Mouse (Mus musculus) small intestine, adult 2 months (tissue): ENCODE measurements at regions not wholly inside any gene's neighbourhood (a gene's known extent, or its start where the extent isn't known, plus 50 kb on each side); places are given as distances from the start of the nearest gene placed in this dataset.

Experiments
- H3K27ac ChIP-seq: fragments of 200-500 bp; 2 replicates; pipeline ENCODE4 v1.5.1; 2012; ENCODE audit warnings: low read depth, low read length, control low read depth, inconsistent platforms; ENCODE audit not compliant: insufficient read depth
- H3K27me3 ChIP-seq: fragments of 200-500 bp; 2 replicates; pipeline ENCODE4 v1.6.1; 2012; ENCODE audit warnings: mild to moderate bottlenecking, moderate library complexity, low read length, inconsistent platforms; ENCODE audit not compliant: control insufficient read depth, insufficient read depth
- H3K36me3 ChIP-seq: fragments of 200-500 bp; 2 replicates; pipeline ENCODE4 v1.6.1; 2012; ENCODE audit warnings: mild to moderate bottlenecking, low read length, control low read depth, inconsistent platforms; ENCODE audit not compliant: control insufficient read depth, insufficient read depth
- H3K4me1 ChIP-seq: fragments of 200-500 bp; 2 replicates; pipeline ENCODE4 v1.6.1; 2012; ENCODE audit warnings: low read length, inconsistent platforms, mixed read lengths; ENCODE audit not compliant: control insufficient read depth, insufficient read depth, insufficient read length
- H3K4me3 ChIP-seq: fragments of 200-500 bp; 2 replicates; pipeline ENCODE4 v1.5.1; 2012; ENCODE audit warnings: low read depth, mild to moderate bottlenecking, control low read depth, inconsistent platforms, low read length, moderate library complexity
- CTCF ChIP-seq: fragments of 200-500 bp; IDR thresholded peaks from 2 replicates; pipeline ENCODE4 v1.5.1; 2012; ENCODE audit warnings: low read depth, mild to moderate bottlenecking, control low read depth, inconsistent platforms, low read length, moderate library complexity, mixed read lengths; ENCODE audit not compliant: insufficient replicate concordance, insufficient read length; ENCODE audit errors: extremely low read depth
- POLR2A ChIP-seq: fragments of 200-500 bp; IDR thresholded peaks from 2 replicates; pipeline ENCODE4 v1.6.1; 2012; ENCODE audit warnings: low read depth, mild to moderate bottlenecking, control low read depth, inconsistent platforms, low read length, moderate library complexity
- WGBS: fragments of 180-500 bp; shearing (Covaris S2); methylation state at CpG from one replicate; pipeline ENCODE4 v1.1.7; 2018; 5-methylcytosine and 5-hydroxymethylcytosine counted together

- no peaks in the 10 kb centered on the region for H3K27me3 ChIP-seq
- H3K27ac ChIP-seq = no peak overlapping the region
- H3K36me3 ChIP-seq = no peaks in the 10 kb centered on the region
- H3K4me3 ChIP-seq = no peak overlapping the region
- 71% methylated on average over 3 of the region's 3 CpGs for WGBS
- H3K4me1 ChIP-seq = no peaks in the 10 kb centered on the region
- TF ChIP-seq POLR2A (no peak), CTCF (no peak)
Observed at GRCm38 (mm10) chr1:51686759-51687158, 208.5 kb upstream of the Nabp1 start.

- TF ChIP-seq CTCF = no peak
- no peak for TF ChIP-seq POLR2A
- WGBS = 82% methylated on average over 5 of the region's 5 CpGs
- H3K4me3 ChIP-seq = no peak overlapping the region
- no peaks in the 10 kb centered on the region for H3K36me3 ChIP-seq
- H3K27ac ChIP-seq = no peak overlapping the region
- no peaks in the 10 kb centered on the region for H3K4me1 ChIP-seq
- no peaks in the 10 kb centered on the region for H3K27me3 ChIP-seq
Observed at GRCm38 (mm10) chr1:51682273-51682672, 204.0 kb upstream of the Nabp1 start.

- no peaks in the 10 kb centered on the region for H3K27me3 ChIP-seq
- H3K36me3 ChIP-seq = no peaks in the 10 kb centered on the region
- no peaks in the 10 kb centered on the region for H3K4me1 ChIP-seq
- no peak overlapping the region for H3K27ac ChIP-seq
- H3K4me3 ChIP-seq = no peak overlapping the region
- TF ChIP-seq POLR2A = no peak
- no peak for TF ChIP-seq CTCF
Observed at GRCm38 (mm10) chr1:51681872-51682271, 203.6 kb upstream of the Nabp1 start.

GRCm38 (mm10) chr1:51680725-51681124, 202.5 kb upstream of the Nabp1 start:
- no peak overlapping the region for H3K27ac ChIP-seq
- no peak for TF ChIP-seq POLR2A
- TF ChIP-seq CTCF = no peak
- H3K4me3 ChIP-seq = no peak overlapping the region
- no peaks in the 10 kb centered on the region for H3K4me1 ChIP-seq
- H3K36me3 ChIP-seq = no peaks in the 10 kb centered on the region
- WGBS = 81% methylated on average over 6 of the region's 6 CpGs
- no peaks in the 10 kb centered on the region for H3K27me3 ChIP-seq

GRCm38 (mm10) chr1:51678290-51678928, 200.2 kb upstream of the Nabp1 start:
- WGBS = 33% methylated on average over 6 of the region's 6 CpGs
- Histone ChIP-seq H3K27me3 (no peaks in the 10 kb centered on the region), H3K27ac (no peak overlapping the region), H3K4me3 (no peak overlapping the region), H3K36me3 (no peaks in the 10 kb centered on the region), H3K4me1 (no peaks in the 10 kb centered on the region)
- TF ChIP-seq CTCF (no peak), POLR2A (no peak)

- TF ChIP-seq CTCF = no peak
- no peak for TF ChIP-seq POLR2A
- no peak overlapping the region for H3K4me3 ChIP-seq
- WGBS = 48% methylated on average over 5 of the region's 5 CpGs
- H3K36me3 ChIP-seq = no peaks in the 10 kb centered on the region
- H3K27ac ChIP-seq = no peak overlapping the region
- H3K4me1 ChIP-seq = no peaks in the 10 kb centered on the region
- H3K27me3 ChIP-seq = no peaks in the 10 kb centered on the region
Observed at GRCm38 (mm10) chr1:51677802-51678201, 199.6 kb upstream of the Nabp1 start.

GRCm38 (mm10) chr1:51671691-51672090, 193.5 kb upstream of the Nabp1 start:
- Histone ChIP-seq H3K36me3 (no peaks in the 10 kb centered on the region), H3K4me3 (no peak overlapping the region)
- no peak for TF ChIP-seq CTCF
- TF ChIP-seq POLR2A = no peak

More at GRCm38 (mm10) chr1:51671691-51672090, 193.5 kb upstream of the Nabp1 start:
- Histone ChIP-seq H3K27me3 (no peaks in the 10 kb centered on the region), H3K4me1 (no peaks in the 10 kb centered on the region), H3K27ac (no peak overlapping the region)
- WGBS = 76% methylated on average over 1 of the region's 1 CpGs
